ENCODE assay signal across 10 mouse cellular contexts in genomic region chr9:40336701-40337100, GRCm38 (mm10).
A peak's percentile ranks its signal among the peaks of the same experiment; 100 is the strongest.
DNase-seq lines count a peak whose midpoint lies in the region; ATAC-seq and TF ChIP-seq lines count a peak whose summit lies in the region.
"Had no signal": no experiment of that assay in that cellular context is flagged by ENCODE, and none has a peak within 500 bp of the region (broad histone marks: within the 10 kb centered on the region; RNA-seq: fewer than 3 reads in every experiment).

No protein-coding gene starts in this region.

- TF ChIP-seq CTCF in kidney, adult 2 months (conservative IDR thresholded peaks at IDR 0.05; ENCODE audit: insufficient read depth, insufficient read length, low read depth, low read length) = no peak

- no peak for TF ChIP-seq POLR2A in kidney, adult 2 months (IDR thresholded peaks at IDR 0.05; ENCODE audit: low read depth, low read length)

- DNase-seq in heart, postnatal 10 days = peak; percentile 45 to 57
- DNase-seq in heart, postnatal 25 days (ENCODE audit: low spot score) = no peak
- peak; percentile 47 for DNase-seq in right cerebral cortex, postnatal 4 days
- DNase-seq in right cerebral cortex, postnatal 14 days = no peak
- peak; percentile 95 for DNase-seq in kidney, adult 2 months
- DNase-seq: embryo, embryonic 11 days had no signal

- no peaks in the 10 kb centered on the region for H3K27me3 ChIP-seq in kidney, adult 2 months (replicated peaks; ENCODE audit: control insufficient read depth, insufficient read depth, low read length)
- no peaks in the 10 kb centered on the region for H3K27me3 ChIP-seq in intestine, embryonic 16.5 days (replicated peaks; ENCODE audit: control insufficient read depth, insufficient read depth, low read length)

- H3K9ac ChIP-seq in intestine, embryonic 16.5 days (ENCODE audit: low read depth, low read length) = no peak overlapping the region
- H3K9ac ChIP-seq: liver, embryonic 14.5 days had no signal

- intact Hi-C loops in heart, postnatal 10 days (cut with DNase I) = no loop called here
- intact Hi-C loops in heart, postnatal 25 days (cut with DNase I) = loop anchor here (10.0 kb wide), 1 partner anchor 138 kb away; no protein-coding TSS in a partner anchor

- peak overlapping the region; percentile 61 for H3K27ac ChIP-seq in kidney, adult 2 months (ENCODE audit: insufficient read depth, low read depth, low read length)
- H3K27ac ChIP-seq in intestine, embryonic 16.5 days (ENCODE audit: low read length) = no peak overlapping the region
- H3K27ac ChIP-seq: liver, embryonic 14.5 days had no signal

- H3K4me1 ChIP-seq in kidney, adult 2 months (ENCODE audit: control insufficient read depth, insufficient read depth, low read length) = peaks cover 49% of the 10 kb centered on the region
- no peaks in the 10 kb centered on the region; the same call in 1 of the 2 replicates for H3K4me1 ChIP-seq in intestine, embryonic 16.5 days (ENCODE audit: control insufficient read depth, insufficient read depth, low read length)

- no peak overlapping the region for H3K4me3 ChIP-seq in kidney, adult 2 months (ENCODE audit: insufficient read depth, low read depth, low read length)
- H3K4me3 ChIP-seq in intestine, embryonic 16.5 days (ENCODE audit: low read length) = no peak overlapping the region

- no peak for ATAC-seq in megakaryocyte progenitor cell, adult 5-6 weeks (replicated peaks; ENCODE audit: poor library complexity)
- no peak for ATAC-seq in inflammation-experienced regulatory T-cells, adult 6 months
- no peak for ATAC-seq in intestine, embryonic 16.5 days

- WGBS in kidney, adult 2 months = 27% methylated on average over 5 of the region's 5 CpGs
- WGBS in intestine, embryonic 16.5 days = 76% methylated on average over 5 of the region's 5 CpGs

- no peaks in the 10 kb centered on the region for H3K36me3 ChIP-seq in kidney, adult 2 months (ENCODE audit: control insufficient read depth, insufficient read depth, low read length)
- H3K36me3 ChIP-seq in intestine, embryonic 16.5 days (ENCODE audit: control insufficient read depth, insufficient read depth, low read length) = no peaks in the 10 kb centered on the region

- H3K9me3 ChIP-seq in intestine, embryonic 16.5 days (ENCODE audit: control insufficient read depth, low read length) = no peaks in the 10 kb centered on the region

- no peak overlapping the region for H3K4me2 ChIP-seq in intestine, embryonic 16.5 days (ENCODE audit: low read depth, low read length)

Comparison
In these comparisons a context has a peak if more than half of its experiments do, and no peak if none do; other contexts are left out.
1. DNase-seq: peak in heart, postnatal 10 days (2 of 2), right cerebral cortex, postnatal 4 days (single experiment) and kidney, adult 2 months (single experiment); none in heart, postnatal 25 days (single experiment) and right cerebral cortex, postnatal 14 days (single experiment).